Mouse (Mus musculus) lung, embryonic 16.5 days (tissue): ENCODE results near the gene Msmo1. TPM values are rescaled to one million over a fixed set of nuclear protein-coding genes. Genes with fewer than 3 reads are reported as not detected.

Source experiments
- ATAC-seq: fragments of 200-750 bp; cut with Nextera tagmentation; 2 replicates; pipeline ENCODE4 v1.8.0; 2017; ENCODE audit warnings: low read depth, mild to moderate bottlenecking, moderate library complexity
- H3K27ac ChIP-seq: fragments of 300-500 bp; sonication (generic); 2 replicates; pipeline ENCODE4 v1.5.1; 2014; ENCODE audit warnings: mild to moderate bottlenecking, control low read depth, low read length
- H3K27me3 ChIP-seq: fragments of 300-500 bp; sonication (generic); 2 replicates; pipeline ENCODE4 v1.6.1; 2014; ENCODE audit warnings: low read depth, low read length, mixed read lengths; ENCODE audit not compliant: control insufficient read depth, insufficient read depth
- H3K36me3 ChIP-seq: fragments of 300-500 bp; sonication (generic); 2 replicates; pipeline ENCODE4 v1.6.1; 2014; ENCODE audit warnings: low read length; ENCODE audit not compliant: control insufficient read depth, insufficient read depth
- H3K4me1 ChIP-seq: fragments of 300-500 bp; sonication (generic); replicated peaks from 2 replicates; pipeline ENCODE4 v1.6.1; 2014; ENCODE audit warnings: low read length, mixed read lengths; ENCODE audit not compliant: control insufficient read depth, insufficient read depth
- H3K4me2 ChIP-seq: fragments of 300-500 bp; sonication (generic); 2 replicates; pipeline ENCODE4 v1.6.1; 2014; ENCODE audit warnings: low read depth, low read length, control low read depth
- H3K4me3 ChIP-seq: fragments of 300-500 bp; sonication (generic); 2 replicates; pipeline ENCODE4 v1.5.1; 2014; ENCODE audit warnings: mild to moderate bottlenecking, low read length, control low read depth
- H3K9ac ChIP-seq: fragments of 300-500 bp; sonication (generic); 2 replicates; pipeline ENCODE4 v1.6.1; 2014; ENCODE audit warnings: low read length, control low read depth
- H3K9me3 ChIP-seq: fragments of 300-500 bp; sonication (generic); 2 replicates; pipeline ENCODE4 v1.6.1; 2016; ENCODE audit warnings: low read length; ENCODE audit not compliant: control insufficient read depth
- WGBS: fragments of 180-500 bp; shearing (Covaris S2); extraction: QIAGEN DNeasy Blood & Tissue Kit; methylation state at CpG from one replicate; pipeline ENCODE4 v1.1.7; 2014; 5-methylcytosine and 5-hydroxymethylcytosine counted together
- polyA plus RNA-seq: library from polyadenylated mRNA; unstranded; fragments of >200 nt; fragmentation: Nextera tagmentation; extraction: Ambion mirVana; gene quantifications from 2 replicates; pipeline ENCODE4 v1.2.1, GENCODE M21; 2015

The Msmo1 gene
- polyA plus RNA-seq, 1 experiment from 2014 or later: 47.5 TPM

GRCm38 (mm10) chr8:64671937-64672336 is 61.7 kb downstream of the Msmo1 start:
- H3K4me3 ChIP-seq: no peak overlapping the region
- no peaks in the 10 kb centered on the region for H3K4me1 ChIP-seq
- H3K27me3 ChIP-seq: no peaks in the 10 kb centered on the region
- H3K36me3 ChIP-seq: no peaks in the 10 kb centered on the region
- ATAC-seq: no peak
- H3K4me2 ChIP-seq: no peak overlapping the region
- H3K27ac ChIP-seq: no peak overlapping the region
- WGBS: 6% methylated on average over 1 of the region's 1 CpGs
- H3K9me3 ChIP-seq: no peaks in the 10 kb centered on the region
- H3K9ac ChIP-seq: no peak overlapping the region

Other genes with a start within 250 kb of the Msmo1 start
- gene Cpe, start 40.7 kb downstream of the Msmo1 start, polyA plus RNA-seq: 48.4 and 49.1 TPM in 2 replicates
- gene Klhl2, start 116.2 kb upstream of the Msmo1 start, polyA plus RNA-seq: 3.9 and 4.2 TPM in 2 replicates
- gene Tmem192, start 213.4 kb upstream of the Msmo1 start, polyA plus RNA-seq: 26.9 and 27.5 TPM in 2 replicates